In the genomic region with DNA sequence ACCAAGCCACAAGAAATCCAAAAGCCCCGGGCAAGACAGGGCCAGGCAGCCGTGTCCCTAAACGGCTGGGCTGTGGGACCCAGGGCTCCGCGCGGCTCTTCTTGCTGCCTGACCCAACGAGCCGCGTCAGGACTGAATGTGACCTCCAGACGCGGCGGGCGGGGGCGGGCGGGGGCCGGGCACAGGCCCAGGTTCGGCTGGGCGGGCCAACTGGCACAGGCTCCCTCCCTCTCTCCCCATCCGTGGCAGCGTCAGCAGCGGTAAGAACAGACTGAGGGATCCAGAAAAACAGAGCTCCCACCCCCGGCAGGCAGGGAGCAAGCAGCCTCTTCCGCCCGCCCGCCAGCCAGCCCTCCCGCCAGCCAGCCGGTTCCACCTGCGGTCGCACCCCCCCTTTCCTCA, we compare ENCODE assay signal across 9 mouse cellular contexts. TPM values are rescaled to one million over a fixed set of nuclear protein-coding genes. Genes with fewer than 3 reads are reported as not detected.
A peak's percentile ranks its signal among the peaks of the same experiment; 100 is the strongest.
DNase-seq lines count a peak whose midpoint lies in the region; ATAC-seq and TF ChIP-seq lines count a peak whose summit lies in the region.
"Had no signal": no experiment of that assay in that cellular context is flagged by ENCODE, and none has a peak within 500 bp of the region (broad histone marks: within the 10 kb centered on the region; RNA-seq: fewer than 3 reads in every experiment).

No protein-coding gene starts in this region.

- H3K36me3 ChIP-seq in thymus, adult 2 months (ENCODE audit: control insufficient read depth, insufficient read depth, low read length), result no peaks in the 10 kb centered on the region
- peaks cover 36% of the 10 kb centered on the region for H3K36me3 ChIP-seq in forebrain, embryonic 12.5 days (replicated peaks)
- H3K36me3 ChIP-seq in heart, embryonic 16.5 days (ENCODE audit: control insufficient read depth, insufficient read depth), result peaks cover 7% of the 10 kb centered on the region; the same call in 1 of the 2 replicates
- H3K36me3 ChIP-seq in liver, embryonic 11.5 days (ENCODE audit: control insufficient read depth, insufficient read depth, low read length), result peaks cover 7% of the 10 kb centered on the region; the same call in 1 of the 2 replicates
- H3K36me3 ChIP-seq in myocyte (ENCODE audit: control insufficient read depth, insufficient read depth), result peaks cover 24% of the 10 kb centered on the region
- H3K36me3 ChIP-seq: G1E had no signal

- no peak for TF ChIP-seq CTCF in thymus, adult 2 months (IDR thresholded peaks at IDR 0.05; ENCODE audit: borderline replicate concordance, control insufficient read depth, extremely low read depth, insufficient read depth, low read length, poor library complexity)

- H3K27me3 ChIP-seq in thymus, adult 2 months (ENCODE audit: control insufficient read depth, insufficient read depth, low read length), result no peaks in the 10 kb centered on the region
- H3K27me3 ChIP-seq in forebrain, embryonic 12.5 days, result peaks cover 17% of the 10 kb centered on the region
- H3K27me3 ChIP-seq in heart, embryonic 16.5 days (ENCODE audit: control insufficient read depth, insufficient read depth, low read length), result no peaks in the 10 kb centered on the region
- H3K27me3 ChIP-seq in liver, embryonic 11.5 days (replicated peaks; ENCODE audit: control insufficient read depth, insufficient read depth, low read length), result peaks cover 11% of the 10 kb centered on the region
- H3K27me3 ChIP-seq in myocyte (ENCODE audit: control insufficient read depth, insufficient read depth, insufficient read length), result no peaks in the 10 kb centered on the region

- TF ChIP-seq POLR2A in thymus, adult 2 months (IDR thresholded peaks at IDR 0.05; ENCODE audit: control insufficient read depth, extremely low read depth, insufficient read depth, low read length, poor library complexity), result no peak
- TF ChIP-seq POLR2A in myocyte (IDR thresholded peaks at IDR 0.05; ENCODE audit: insufficient read length, low read depth), result peak; percentile 54

- H3K9me3 ChIP-seq in forebrain, embryonic 12.5 days, result no peaks in the 10 kb centered on the region
- H3K9me3 ChIP-seq in heart, embryonic 16.5 days (replicated peaks; ENCODE audit: control insufficient read depth, low read length), result no peaks in the 10 kb centered on the region
- no peaks in the 10 kb centered on the region for H3K9me3 ChIP-seq in liver, embryonic 11.5 days (ENCODE audit: control insufficient read depth, low read length)

- H3K27ac ChIP-seq in thymus, adult 2 months (ENCODE audit: control insufficient read depth, insufficient read depth, low read length), result no peak overlapping the region
- peak overlapping the region; percentile 56 for H3K27ac ChIP-seq in forebrain, embryonic 12.5 days
- H3K27ac ChIP-seq in heart, embryonic 16.5 days (ENCODE audit: low read length), result peak overlapping the region; percentile 64
- H3K27ac ChIP-seq in liver, embryonic 11.5 days (ENCODE audit: low read depth, low read length), result peak overlapping the region; percentile 32; the same call in 1 of the 2 replicates

- peaks cover 66% of the 10 kb centered on the region for H3K79me2 ChIP-seq in myocyte (ENCODE audit: control insufficient read depth, insufficient read depth)

- peak overlapping the region; percentile 21 for H3K4me3 ChIP-seq in thymus, adult 2 months (ENCODE audit: control insufficient read depth, insufficient read depth, low read length)
- peak overlapping the region; percentile 27 for H3K4me3 ChIP-seq in forebrain, embryonic 12.5 days (replicated peaks)
- peak overlapping the region; percentile 54 for H3K4me3 ChIP-seq in heart, embryonic 16.5 days (ENCODE audit: low read length)
- peak overlapping the region; percentile 31 for H3K4me3 ChIP-seq in liver, embryonic 11.5 days (ENCODE audit: low read depth, low read length)
- H3K4me3 ChIP-seq in myocyte, result peak overlapping the region; percentile 51

- H3K4me2 ChIP-seq in forebrain, embryonic 12.5 days, result peak overlapping the region; percentile 54
- peak overlapping the region; percentile 79 for H3K4me2 ChIP-seq in heart, embryonic 16.5 days (ENCODE audit: low read depth, low read length)
- H3K4me2 ChIP-seq in liver, embryonic 11.5 days, result peak overlapping the region; percentile 65
- peak overlapping the region; percentile 87 for H3K4me2 ChIP-seq in myocyte (ENCODE audit: low read depth)

- peak overlapping the region; percentile 59 for H3K9ac ChIP-seq in forebrain, embryonic 12.5 days
- peak overlapping the region; percentile 69 for H3K9ac ChIP-seq in heart, embryonic 16.5 days (ENCODE audit: low read length)
- peak overlapping the region; percentile 46 for H3K9ac ChIP-seq in liver, embryonic 11.5 days (ENCODE audit: low read depth, low read length)

- no peak for ATAC-seq in forebrain, embryonic 12.5 days (ENCODE audit: low FRiP score)
- ATAC-seq in heart, embryonic 16.5 days (replicated peaks; ENCODE audit: extremely low read depth, insufficient read depth, low FRiP score), result peak; percentile 79
- ATAC-seq in liver, embryonic 11.5 days (replicated peaks; ENCODE audit: low FRiP score), result no peak

- peak overlapping the region; percentile 54 for H3ac ChIP-seq in myocyte (ENCODE audit: control insufficient read depth, insufficient read length)

- H3K4me1 ChIP-seq in thymus, adult 2 months (replicated peaks; ENCODE audit: control insufficient read depth, insufficient read depth, low read length), result peaks cover 50% of the 10 kb centered on the region
- H3K4me1 ChIP-seq in forebrain, embryonic 12.5 days, result peaks cover 57% of the 10 kb centered on the region
- H3K4me1 ChIP-seq in heart, embryonic 16.5 days (ENCODE audit: control insufficient read depth, insufficient read depth, low read length), result peaks cover 66% of the 10 kb centered on the region
- H3K4me1 ChIP-seq in liver, embryonic 11.5 days (replicated peaks; ENCODE audit: control insufficient read depth, insufficient read depth, low read length), result peaks cover 66% of the 10 kb centered on the region

- peak; percentile 39 for DNase-seq in thymus, adult 2 months
- no peak for DNase-seq in thymus, adult 18-20 months
- DNase-seq in kidney, postnatal 14 days, result peak; percentile 86
- no peak for DNase-seq in liver, embryonic 11.5 days (ENCODE audit: low spot score)
- DNase-seq in testis, postnatal 10 days (ENCODE audit: low spot score), result peak; percentile 79

- WGBS in thymus, adult 2 months, result under 1% methylated on average over 29 of the region's 29 CpGs
- 4% methylated on average over 27 of the region's 29 CpGs for WGBS in forebrain, embryonic 12.5 days
- WGBS in heart, embryonic 16.5 days, result under 1% methylated on average over 22 of the region's 29 CpGs
- 2% methylated on average over 29 of the region's 29 CpGs for WGBS in liver, embryonic 11.5 days

TF ChIP-seq in myocyte, 11 proteins besides CTCF, POLR2A, EP300 and RAD21:
- TF ChIP-seq MYOD1 (IDR thresholded peaks at IDR 0.05; ENCODE audit: control insufficient read depth in 1 of 3, insufficient read length in 2 of 3, low read depth in 2 of 3) (peak in 1 of 3 experiments; percentile 53), USF1 (IDR thresholded peaks at IDR 0.05; ENCODE audit: low read depth) (no peak)
TF ChIP-seq in myocyte: peak in this region for 1.

RNA-seq across cellular contexts. Expression of gene Rflna, which starts 55.2 kb away (rescaled TPM):
- polyA plus RNA-seq in thymus, adult 2 months (2012; rRNA removed), result 3.4 and 4.5 TPM in 2 replicates
- 5.8 and 6.7 TPM in 2 replicates for polyA plus RNA-seq in forebrain, embryonic 12.5 days (2016; fragmentation: Nextera tagmentation; extraction: Ambion mirVana)
- polyA plus RNA-seq in heart, embryonic 16.5 days (2015; fragmentation: Nextera tagmentation; extraction: Ambion mirVana), result 1.0 and 1.3 TPM in 2 replicates
- 0.66 and 1.0 TPM in 2 replicates for polyA plus RNA-seq in liver, embryonic 11.5 days (2014; fragmentation: Nextera tagmentation; extraction: Ambion mirVana)
- polyA plus RNA-seq in myocyte (2012; fragmentation: generic; extraction: Trizol), result 0.32 TPM
- polyA plus RNA-seq: G1E had no signal

Comparison
In these comparisons a context has a peak if more than half of its experiments do, and no peak if none do; other contexts are left out.
1. DNase-seq: peak in thymus, adult 2 months (single experiment), kidney, postnatal 14 days (single experiment) and testis, postnatal 10 days (single experiment); none in thymus, adult 18-20 months (0 of 2) and liver, embryonic 11.5 days (single experiment).
2. Peak in every context shown above with its lines, with median percentiles within 50 percentile points of each other: H3K4me3 ChIP-seq, H3K4me2 ChIP-seq and H3K9ac ChIP-seq.